Mouse (Mus musculus) 3T3-L1 (cell line): ENCODE measurements around the gene Pax2.
"Not testable (repeated sequence)": the region's sequence is repeated elsewhere in the genome, so short reads cannot be mapped to it uniquely, and the experiment has no call there.

ENCODE experiments used
- DNase-seq: peaks from one replicate; pipeline ENCODE4 v3.0.0-alpha.2; 2015; ENCODE audit warnings: low read depth, low spot score

The Pax2 gene

DNA sequence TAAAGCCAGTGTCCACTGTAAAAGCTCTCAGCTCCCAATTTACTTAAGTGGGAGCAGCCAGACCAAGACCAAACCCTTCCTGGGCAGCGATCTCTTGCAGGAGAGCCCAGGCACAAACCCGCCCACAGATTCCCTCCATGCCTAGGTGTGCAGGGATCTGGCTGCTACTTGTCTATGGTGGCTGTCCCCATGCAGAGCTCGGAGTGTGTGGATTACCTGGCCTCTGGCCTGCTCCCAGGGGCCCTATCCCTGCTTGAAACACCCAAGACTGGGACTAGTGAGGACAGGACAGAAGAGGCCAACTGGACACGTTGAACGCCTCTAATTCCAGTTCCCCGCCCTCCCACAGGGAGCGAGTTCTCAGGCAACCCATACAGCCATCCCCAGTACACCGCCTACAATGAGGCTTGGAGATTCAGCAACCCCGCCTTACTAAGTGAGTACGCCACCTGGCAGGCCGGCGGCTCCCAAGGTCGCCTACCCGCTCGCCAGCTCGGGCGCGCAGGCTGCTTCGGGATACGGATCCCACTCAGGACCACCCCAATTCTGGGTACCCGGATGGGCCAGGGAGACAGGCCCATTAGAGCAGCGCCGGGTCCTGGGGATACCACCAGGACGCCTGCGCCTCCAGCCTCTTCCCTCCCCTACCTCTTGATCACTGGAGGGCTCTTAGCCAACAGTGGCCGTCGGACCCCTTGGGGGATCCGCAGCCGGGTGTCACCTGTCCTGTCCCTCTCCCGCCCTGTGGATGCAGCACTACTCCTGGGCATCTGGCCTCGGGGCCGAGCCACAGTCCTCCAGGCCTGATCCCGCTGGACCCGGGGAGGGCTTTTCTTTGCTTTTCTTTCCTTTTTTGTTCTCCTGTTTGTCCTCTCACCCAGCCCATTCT is 79.4 kb downstream of the Pax2 start:
- DNase-seq = no peak

DNA sequence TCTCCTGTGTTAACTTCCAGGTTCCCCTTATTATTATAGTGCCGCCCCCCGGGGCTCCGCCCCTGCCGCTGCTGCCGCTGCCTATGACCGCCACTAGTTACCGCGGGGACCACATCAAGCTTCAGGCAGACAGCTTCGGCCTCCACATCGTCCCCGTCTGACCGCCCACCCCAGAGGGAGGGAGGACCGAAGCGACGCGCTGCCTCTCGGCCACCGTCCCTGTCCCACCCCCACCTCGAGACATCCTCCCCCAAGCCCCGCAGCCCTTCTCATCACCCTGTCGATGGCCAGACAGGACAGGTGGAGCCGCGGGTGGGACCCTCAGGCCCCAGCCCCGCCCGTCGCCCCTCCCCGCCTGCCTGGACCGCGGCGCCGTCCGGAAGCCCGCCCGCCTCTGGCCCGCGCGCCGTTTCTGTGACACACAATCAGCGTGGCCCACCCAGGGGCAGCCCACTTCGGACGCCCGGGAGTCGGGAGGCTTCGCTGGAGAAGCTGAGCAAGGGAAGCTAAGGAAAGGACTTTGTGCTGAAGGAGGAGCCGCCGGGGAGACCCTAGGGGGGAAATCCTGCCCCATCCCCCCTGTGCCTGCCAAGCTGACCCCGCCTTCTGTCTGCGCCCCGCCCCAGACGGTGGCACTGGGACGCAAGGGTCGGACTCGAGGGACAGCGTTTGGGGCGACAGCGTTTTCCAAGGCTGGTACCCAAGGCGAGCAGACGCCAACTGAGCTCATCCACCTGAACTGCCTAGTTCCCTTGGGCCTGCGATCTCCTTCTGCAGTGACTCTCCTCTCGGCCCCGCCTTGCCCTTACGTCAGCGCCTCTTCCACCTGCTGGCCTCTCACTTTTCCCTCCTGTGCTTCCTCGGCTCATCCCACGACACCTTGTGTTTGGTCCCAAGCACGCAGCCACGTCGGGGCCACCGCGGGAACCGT is 80.4 kb downstream of the Pax2 start:
- no peak for DNase-seq

DNA sequence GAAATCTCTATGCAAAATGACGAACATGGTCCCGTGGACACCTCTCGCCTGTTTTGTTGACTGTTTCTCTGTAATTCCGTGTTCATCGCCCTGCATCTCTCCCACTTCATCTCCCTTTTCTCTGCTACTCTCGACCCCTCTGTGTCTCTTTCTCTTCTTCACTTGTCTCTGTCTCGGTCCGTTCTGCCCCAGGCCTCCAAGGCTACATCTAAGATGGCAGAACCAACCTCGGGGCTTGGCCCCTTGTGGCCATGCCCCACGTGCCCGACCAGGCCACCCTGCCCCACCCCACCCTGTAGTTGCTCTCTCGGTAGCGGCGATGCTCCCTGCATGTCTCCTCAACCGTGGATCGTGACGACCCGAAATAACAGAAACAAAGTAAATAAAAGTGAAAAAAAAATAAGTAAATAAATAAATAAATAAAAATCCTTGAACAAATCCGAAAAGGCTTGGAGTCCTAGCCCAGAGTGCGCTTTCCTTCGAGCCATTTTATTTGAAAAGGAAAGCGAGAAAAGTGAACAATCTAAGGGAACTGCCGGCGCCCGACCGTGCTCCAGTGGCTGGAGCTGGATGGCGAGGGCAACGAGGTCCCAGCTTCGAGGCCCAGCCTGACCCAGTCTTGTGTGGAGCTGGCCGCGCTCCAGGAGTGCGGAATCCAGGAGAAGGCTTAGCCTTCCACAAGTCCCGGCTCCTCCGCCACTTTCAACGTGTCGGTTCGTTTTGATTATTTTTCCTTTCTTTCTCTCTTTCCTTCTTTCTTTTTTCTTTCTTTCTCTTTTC is 81.8 kb downstream of the Pax2 start:
- no peak for DNase-seq

DNA sequence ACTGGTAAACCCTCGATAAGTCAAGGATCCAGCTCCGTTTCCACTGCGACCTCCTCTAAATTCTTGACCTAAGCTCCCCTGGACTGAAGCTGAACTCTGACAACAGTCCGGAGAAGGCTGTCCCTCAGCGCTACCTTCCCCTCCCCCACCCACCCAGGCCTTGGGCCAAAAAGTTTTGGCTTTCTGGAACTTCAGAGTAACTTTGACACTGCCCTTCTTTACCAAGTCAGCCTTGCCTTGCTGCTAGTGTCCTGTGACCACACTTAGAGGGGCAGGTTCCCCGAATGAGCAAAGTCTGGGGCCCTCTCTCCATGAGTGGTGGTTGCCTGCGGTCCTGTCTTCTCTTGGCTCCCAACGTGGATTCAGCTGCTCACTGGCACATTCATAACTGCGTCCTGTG is 82.5 kb downstream of the Pax2 start:
- no peak for DNase-seq

DNA sequence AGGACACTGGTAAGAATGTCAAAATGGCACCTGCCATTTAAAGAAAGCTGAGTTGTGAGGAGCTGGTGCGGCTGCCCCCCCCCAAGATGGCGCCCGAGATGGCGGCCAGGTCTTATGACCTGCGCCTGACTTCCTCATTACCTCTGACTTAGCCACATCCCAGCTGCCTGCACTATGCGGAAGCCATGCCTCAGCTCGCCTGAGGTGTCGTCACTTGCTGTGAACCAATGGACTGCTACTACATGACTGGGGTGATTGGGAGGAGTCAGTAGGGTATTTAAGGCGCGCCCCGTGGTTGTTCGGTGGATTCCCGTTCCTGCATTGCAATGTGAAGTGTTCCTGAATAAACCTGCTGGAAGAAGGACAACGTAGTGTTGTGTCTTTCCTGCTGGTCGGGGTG is 86.8 kb downstream of the Pax2 start:
- DNase-seq = not testable (repeated sequence)

DNA sequence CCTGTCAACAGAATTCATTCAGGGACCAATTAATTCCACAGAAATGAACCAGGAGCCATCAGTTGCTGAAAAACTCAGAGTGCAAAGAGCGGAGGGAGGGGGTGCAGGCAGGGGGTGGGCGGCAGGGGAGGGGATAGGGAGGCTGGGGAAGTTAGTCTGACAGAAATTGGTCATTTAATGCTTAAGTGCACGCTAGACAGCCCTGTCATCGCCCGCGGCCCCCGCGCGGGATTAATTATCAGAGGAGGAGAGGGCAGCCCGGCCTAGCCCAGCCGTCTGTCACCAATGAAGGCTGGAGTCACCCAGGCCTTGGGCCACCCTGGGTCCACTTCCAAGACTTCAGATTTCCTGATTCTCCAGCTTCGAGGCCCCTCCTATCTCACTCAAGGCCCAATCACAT is 93.6 kb downstream of the Pax2 start:
- no peak for DNase-seq

DNA sequence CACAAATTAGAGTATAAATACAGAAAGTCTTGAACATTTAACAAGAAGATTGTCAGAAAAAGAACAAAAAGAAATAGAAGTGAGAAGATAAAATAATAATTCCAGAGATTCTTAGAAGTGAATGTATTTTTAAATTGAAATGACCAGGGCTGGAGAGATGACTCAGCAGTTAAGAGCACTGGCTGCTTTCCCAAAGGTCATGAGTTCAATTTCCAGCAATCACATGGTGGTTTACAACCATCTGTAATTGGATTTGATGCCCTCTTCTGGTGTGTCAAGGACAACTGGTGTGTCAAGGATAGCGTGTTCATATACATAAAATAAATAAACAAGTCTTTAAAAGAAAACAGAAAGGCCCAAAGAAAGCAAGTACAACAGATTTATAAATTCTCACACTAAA is 102.8 kb downstream of the Pax2 start:
- peak; percentile 55 for DNase-seq

DNA sequence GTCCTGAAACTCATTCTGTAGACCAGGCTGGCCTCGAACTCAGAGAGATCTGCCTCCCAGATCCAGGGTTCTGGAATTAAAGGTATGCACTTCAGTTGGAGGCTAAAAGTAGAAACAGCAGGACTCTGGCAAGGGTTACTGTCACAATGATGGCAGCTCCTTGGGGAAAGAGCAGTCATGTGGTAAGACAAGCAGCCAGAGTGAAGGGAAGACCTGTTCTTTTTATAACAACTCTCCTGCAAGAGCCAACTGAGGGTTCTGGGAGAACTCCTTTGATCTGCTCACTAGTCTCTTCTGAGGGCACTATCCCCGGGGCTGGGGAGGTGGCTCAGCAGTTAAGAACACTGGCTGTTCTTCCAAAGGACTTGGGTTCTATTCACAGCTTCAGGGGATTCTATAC is 112.9 kb downstream of the Pax2 start:
- no peak for DNase-seq

DNA sequence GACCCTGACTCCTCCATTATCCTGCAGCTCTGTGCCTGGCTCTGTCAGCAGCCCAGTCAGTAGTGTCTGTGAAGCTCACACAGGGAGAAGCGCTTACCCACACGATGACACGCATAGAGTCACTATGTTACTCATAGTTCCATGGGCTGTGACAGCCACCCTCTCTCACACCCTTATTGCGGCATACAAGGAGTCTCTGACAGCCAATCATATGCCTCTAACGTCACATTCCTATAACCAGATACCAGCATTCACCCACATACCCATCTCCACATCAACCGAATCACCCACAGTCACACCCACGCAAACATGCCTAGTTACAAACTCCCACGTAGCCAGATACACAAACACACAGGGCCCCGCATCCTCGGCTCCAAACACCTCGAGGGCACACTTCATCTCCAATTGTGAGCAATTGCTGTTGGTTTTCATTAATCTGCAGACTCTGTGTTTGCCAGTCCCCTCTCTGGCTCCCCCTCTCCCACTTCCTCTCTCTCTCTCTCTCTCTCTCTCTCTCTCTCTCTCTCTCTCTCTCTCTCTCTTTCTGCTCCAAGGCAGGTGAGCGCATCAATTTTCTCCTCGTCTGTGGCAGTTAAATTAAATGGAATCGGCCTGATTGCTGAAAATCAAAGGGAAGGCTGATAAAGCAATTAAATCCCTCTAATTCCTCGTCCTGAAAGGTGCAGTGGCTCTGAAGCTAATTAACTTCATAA is 118.5 kb downstream of the Pax2 start:
- DNase-seq = no peak

DNA sequence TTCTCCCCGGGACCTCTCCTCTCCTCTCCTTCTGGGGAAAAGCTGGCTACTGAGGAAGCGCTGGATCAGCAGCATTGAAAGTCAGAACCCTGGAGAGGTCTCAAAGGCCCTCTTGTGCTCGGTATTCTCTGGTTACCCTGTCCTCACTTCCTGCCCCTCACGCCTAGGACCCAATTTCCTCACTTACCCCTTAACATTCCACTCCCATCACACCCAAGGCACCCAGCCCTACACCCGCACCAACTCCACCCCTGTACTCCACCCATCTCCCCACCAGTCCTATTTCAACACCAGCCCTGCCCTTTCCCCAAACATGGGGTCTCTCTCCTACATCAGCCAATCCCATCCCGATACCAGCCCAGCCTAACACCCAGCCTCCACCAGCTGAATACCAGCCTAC is 119.1 kb downstream of the Pax2 start:
- no peak for DNase-seq

DNA sequence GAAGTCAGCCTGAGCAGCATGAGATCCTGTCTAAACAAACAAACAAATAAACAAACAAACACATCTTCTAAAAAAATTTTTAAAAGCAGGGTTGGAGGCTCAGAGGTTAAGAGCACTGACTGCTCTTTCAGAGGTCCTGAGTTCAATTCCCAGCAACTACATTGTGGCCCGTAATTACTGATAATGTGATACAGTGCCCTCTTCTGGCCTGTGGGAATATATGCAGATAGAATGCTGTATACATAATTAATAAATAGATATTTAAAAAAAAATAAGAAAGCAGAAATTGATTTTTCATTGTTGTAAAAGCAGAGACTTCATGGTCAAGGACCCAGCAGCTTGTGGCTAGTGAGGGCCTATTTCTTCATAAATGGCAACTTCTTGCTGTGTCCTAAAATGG is 119.9 kb downstream of the Pax2 start:
- DNase-seq = no peak

DNA sequence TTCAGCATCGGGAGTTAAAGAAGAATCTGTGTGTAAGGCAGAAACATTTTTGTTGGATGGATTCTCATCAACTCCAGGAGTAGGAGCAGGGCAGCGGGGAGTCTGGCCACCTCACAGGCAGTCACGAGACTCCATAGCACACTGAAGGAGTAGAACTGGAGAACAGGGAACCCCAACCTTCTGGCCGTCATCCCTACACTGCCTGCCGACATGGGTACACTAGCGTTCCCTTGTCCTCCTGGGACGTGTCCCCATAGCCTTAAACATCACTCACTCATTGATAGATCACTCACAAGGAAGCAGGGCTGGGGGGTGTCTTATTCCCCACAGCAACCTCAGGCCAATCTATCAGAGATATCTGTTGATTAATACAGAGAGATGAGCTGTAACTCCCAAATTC is 120.7 kb downstream of the Pax2 start:
- no peak for DNase-seq

DNA sequence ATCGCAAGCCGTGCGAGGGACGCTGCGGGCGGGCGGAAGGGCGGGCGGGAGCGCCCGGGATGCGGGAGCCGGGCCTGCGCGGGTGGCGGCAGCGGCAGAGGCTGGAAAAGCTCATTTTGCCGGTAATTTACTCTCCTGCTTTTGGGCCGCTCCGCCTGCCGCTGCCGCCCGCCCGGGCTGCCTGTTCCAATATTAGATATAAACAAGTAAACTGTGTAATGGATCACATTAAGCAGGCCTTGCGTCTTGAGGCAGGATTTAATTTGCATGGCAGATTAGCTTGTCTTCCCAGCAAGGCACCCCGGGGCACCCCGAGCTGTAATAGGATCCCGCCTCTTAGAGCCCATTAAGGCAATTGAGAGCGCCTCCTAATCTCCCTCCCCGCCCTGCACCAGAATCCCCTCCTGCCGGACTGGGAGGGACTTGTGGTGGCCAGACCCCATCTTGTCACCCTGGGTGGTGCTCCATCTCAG is 126.7 kb downstream of the Pax2 start:
- no peak for DNase-seq

DNA sequence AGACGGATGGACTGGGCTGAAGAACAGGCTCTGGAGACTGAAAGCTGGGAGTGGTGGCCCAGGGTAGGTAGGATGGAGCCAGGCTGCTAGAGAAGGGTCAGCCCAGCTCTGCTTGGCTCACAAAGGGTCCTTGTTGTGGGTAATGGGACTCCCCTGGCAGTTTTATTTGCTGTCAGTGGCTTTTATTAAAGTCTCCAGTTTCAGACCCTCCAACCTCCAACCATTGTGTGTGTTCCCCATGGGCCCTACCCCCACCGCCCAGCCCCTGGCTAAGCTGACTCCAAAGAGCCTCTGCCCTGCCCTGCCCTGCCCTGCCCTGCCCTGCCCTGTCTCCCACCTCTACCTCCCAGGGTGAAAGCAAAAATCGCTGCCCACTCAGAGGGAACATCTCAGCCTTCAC is 128.5 kb downstream of the Pax2 start:
- no peak for DNase-seq

DNA sequence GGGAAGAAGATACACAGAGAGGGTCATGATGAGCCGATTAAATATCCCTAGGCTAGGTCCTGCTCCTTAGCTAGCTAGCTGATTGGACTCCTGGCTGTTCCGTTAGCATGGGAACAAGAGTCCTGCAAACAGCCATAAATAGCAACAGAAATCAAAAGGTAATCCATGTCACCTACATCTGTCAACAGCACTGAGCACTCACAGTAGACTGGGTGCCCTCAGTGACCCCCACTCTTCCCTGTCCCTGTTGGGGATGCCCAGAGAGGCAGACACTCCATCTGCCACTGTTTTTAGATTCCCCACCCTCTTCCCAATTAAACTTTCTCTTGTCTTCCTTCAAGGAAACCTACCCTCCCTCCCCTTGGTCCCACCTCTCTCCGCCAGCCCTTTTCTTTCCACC is 130.6 kb downstream of the Pax2 start:
- no peak for DNase-seq
